Mouse (Mus musculus) lung, embryonic 15.5 days (tissue): ENCODE data around the gene Elf4. TPM values are rescaled to one million over a fixed set of nuclear protein-coding genes. Genes with fewer than 3 reads are reported as not detected.

Experiments used
- ATAC-seq: fragments of 200-750 bp; cut with Nextera tagmentation; 2 replicates; pipeline ENCODE4 v1.8.0; 2017; ENCODE audit warnings: moderate number of reproducible peaks, borderline replicate concordance; ENCODE audit not compliant: low FRiP score, low TSS enrichment; ENCODE audit errors: extremely low read depth
- H3K27ac ChIP-seq: fragments of 300-500 bp; sonication (generic); 2 replicates; pipeline ENCODE4 v1.5.1; 2015; ENCODE audit warnings: moderate library complexity, mild to moderate bottlenecking, inconsistent platforms
- H3K27me3 ChIP-seq: fragments of 300-500 bp; sonication (generic); 2 replicates; pipeline ENCODE4 v1.6.1; 2015; ENCODE audit warnings: inconsistent platforms
- H3K36me3 ChIP-seq: fragments of 300-500 bp; sonication (generic); 2 replicates; pipeline ENCODE4 v1.6.1; 2015; ENCODE audit warnings: inconsistent platforms
- H3K4me1 ChIP-seq: fragments of 300-500 bp; sonication (generic); 2 replicates; pipeline ENCODE4 v1.6.1; 2015; ENCODE audit warnings: inconsistent platforms
- H3K4me2 ChIP-seq: fragments of 300-500 bp; sonication (generic); 2 replicates; pipeline ENCODE4 v1.6.1; 2015; ENCODE audit warnings: inconsistent platforms, mild to moderate bottlenecking, moderate library complexity
- H3K4me3 ChIP-seq: fragments of 300-500 bp; sonication (generic); 2 replicates; pipeline ENCODE4 v1.5.1; 2015; ENCODE audit warnings: mild to moderate bottlenecking, inconsistent platforms
- H3K9ac ChIP-seq: fragments of 300-500 bp; sonication (generic); 2 replicates; pipeline ENCODE4 v1.6.1; 2015; ENCODE audit warnings: inconsistent platforms
- H3K9me3 ChIP-seq: fragments of 300-500 bp; sonication (generic); 2 replicates; pipeline ENCODE4 v1.6.1; 2016; ENCODE audit warnings: inconsistent platforms
- WGBS: fragments of 180-500 bp; shearing (Covaris S2); methylation state at CpG from one replicate; pipeline ENCODE4 v1.1.7; 2015; 5-methylcytosine and 5-hydroxymethylcytosine counted together
- polyA plus RNA-seq: library from polyadenylated mRNA; unstranded; fragments of >200 nt; fragmentation: Nextera tagmentation; extraction: Ambion mirVana; gene quantifications from 2 replicates; pipeline ENCODE4 v1.2.1, GENCODE M21; 2015

The Elf4 gene
- 5.0 and 6.3 TPM in 2 replicates for polyA plus RNA-seq

GRCm38 (mm10) chrX:48462754-48463507 is at the start of gene Elf4:
TSS of gene Elf4 (minus strand) at chrX:48463132.
- H3K36me3 ChIP-seq = no peaks in the 10 kb centered on the region
- peak within 1 kb of the TSS; percentile 46; the same call in 1 of the 2 replicates for H3K9ac ChIP-seq
- peak within 1 kb of the TSS; percentile 68 for H3K4me2 ChIP-seq
- H3K27me3 ChIP-seq = no peaks in the 10 kb centered on the region
- H3K27ac ChIP-seq = no peak within 1 kb of the TSS; the same call in 1 of the 2 replicates
- no peaks in the 10 kb centered on the region for H3K9me3 ChIP-seq
- H3K4me3 ChIP-seq = peak within 1 kb of the TSS; percentile 38
- ATAC-seq = peak; percentile 80
- 0 out of 2 replicates have a peak, but pooled peaks cover 3% of the 10 kb centered on the region for H3K4me1 ChIP-seq
- WGBS = 14% methylated on average over 38 of the region's 38 CpGs

GRCm38 (mm10) chrX:48493763-48494162 is 30.8 kb upstream of the Elf4 start:
- Histone ChIP-seq H3K27me3 (no peaks in the 10 kb centered on the region), H3K27ac (no peak overlapping the region), H3K36me3 (0 out of 2 replicates have a peak, but pooled peaks cover 3% of the 10 kb centered on the region), H3K4me2 (no peak overlapping the region), H3K9me3 (no peaks in the 10 kb centered on the region), H3K4me1 (no peaks in the 10 kb centered on the region), H3K9ac (no peak overlapping the region), H3K4me3 (no peak overlapping the region)
- whole genome bisulfite sequencing = 94% methylated on average over 8 of the region's 8 CpGs
- ATAC-seq = no peak

- WGBS = 75% methylated on average over 7 of the region's 7 CpGs
- Histone ChIP-seq H3K9ac (no peak overlapping the region), H3K4me3 (no peak overlapping the region), H3K27me3 (no peaks in the 10 kb centered on the region; the same call in 1 of the 2 replicates), H3K4me1 (no peaks in the 10 kb centered on the region), H3K36me3 (peaks cover 5% of the 10 kb centered on the region; the same call in 1 of the 2 replicates), H3K9me3 (no peaks in the 10 kb centered on the region), H3K4me2 (no peak overlapping the region), H3K27ac (no peak overlapping the region)
- ATAC-seq = no peak
These were observed 18.8 kb upstream of the Elf4 start for GRCm38 (mm10) chrX:48481687-48482086.

GRCm38 (mm10) chrX:48481095-48481494 is 18.2 kb upstream of the Elf4 start:
- Histone ChIP-seq H3K9me3 (no peaks in the 10 kb centered on the region), H3K4me3 (no peak overlapping the region), H3K27ac (no peak overlapping the region), H3K4me2 (no peak overlapping the region), H3K4me1 (no peaks in the 10 kb centered on the region), H3K36me3 (peaks cover 5% of the 10 kb centered on the region; the same call in 1 of the 2 replicates), H3K9ac (no peak overlapping the region), H3K27me3 (no peaks in the 10 kb centered on the region; the same call in 1 of the 2 replicates)
- WGBS = 62% methylated on average over 4 of the region's 4 CpGs
- ATAC-seq = no peak

- Histone ChIP-seq H3K4me2 (no peak overlapping the region), H3K9me3 (no peaks in the 10 kb centered on the region), H3K36me3 (no peaks in the 10 kb centered on the region), H3K4me1 (0 out of 2 replicates have a peak, but pooled peaks cover 1% of the 10 kb centered on the region), H3K27ac (no peak overlapping the region), H3K27me3 (no peaks in the 10 kb centered on the region), H3K4me3 (no peak overlapping the region), H3K9ac (no peak overlapping the region)
- ATAC-seq = no peak
- 54% methylated on average over 3 of the region's 3 CpGs for WGBS
These were observed 4.5 kb upstream of the Elf4 start for GRCm38 (mm10) chrX:48467355-48467946.

GRCm38 (mm10) chrX:48466174-48466573 is 3.2 kb upstream of the Elf4 start:
- Histone ChIP-seq H3K4me2 (no peak overlapping the region), H3K27me3 (no peaks in the 10 kb centered on the region), H3K36me3 (no peaks in the 10 kb centered on the region), H3K9me3 (no peaks in the 10 kb centered on the region), H3K9ac (no peak overlapping the region), H3K4me1 (0 out of 2 replicates have a peak, but pooled peaks cover 3% of the 10 kb centered on the region), H3K27ac (no peak overlapping the region), H3K4me3 (no peak overlapping the region)
- no peak for ATAC-seq
- WGBS = 71% methylated on average over 2 of the region's 2 CpGs

GRCm38 (mm10) chrX:48464436-48464835 is 1.5 kb upstream of the Elf4 start:
- no peaks in the 10 kb centered on the region for H3K36me3 ChIP-seq
- H3K4me1 ChIP-seq = 0 out of 2 replicates have a peak, but pooled peaks cover 3% of the 10 kb centered on the region
- no peaks in the 10 kb centered on the region for H3K9me3 ChIP-seq
- no peak for ATAC-seq
- no peak overlapping the region for H3K4me2 ChIP-seq
- 82% methylated on average over 6 of the region's 6 CpGs for WGBS
- no peaks in the 10 kb centered on the region for H3K27me3 ChIP-seq
- no peak overlapping the region for H3K9ac ChIP-seq
- no peak overlapping the region for H3K4me3 ChIP-seq
- H3K27ac ChIP-seq = no peak overlapping the region

- H3K27ac ChIP-seq = no peak overlapping the region
- 85% methylated on average over 4 of the region's 4 CpGs for WGBS
- no peak overlapping the region for H3K9ac ChIP-seq
- ATAC-seq = no peak
- H3K9me3 ChIP-seq = no peaks in the 10 kb centered on the region
- no peaks in the 10 kb centered on the region for H3K36me3 ChIP-seq
- H3K4me2 ChIP-seq = no peak overlapping the region
- no peaks in the 10 kb centered on the region for H3K27me3 ChIP-seq
- H3K4me3 ChIP-seq = no peak overlapping the region
- 0 out of 2 replicates have a peak, but pooled peaks cover 3% of the 10 kb centered on the region for H3K4me1 ChIP-seq
These were observed 704 bp upstream of the Elf4 start for GRCm38 (mm10) chrX:48463636-48464035.

GRCm38 (mm10) chrX:48462297-48462696 is 635 bp downstream of the Elf4 start:
- H3K27me3 ChIP-seq = no peaks in the 10 kb centered on the region
- peak overlapping the region; percentile 68 for H3K4me2 ChIP-seq
- H3K9ac ChIP-seq = no peak overlapping the region
- no peaks in the 10 kb centered on the region for H3K9me3 ChIP-seq
- WGBS = 23% methylated on average over 4 of the region's 4 CpGs
- H3K27ac ChIP-seq = no peak overlapping the region
- ATAC-seq = no peak
- H3K4me3 ChIP-seq = peak overlapping the region; percentile 38
- H3K36me3 ChIP-seq = no peaks in the 10 kb centered on the region
- 0 out of 2 replicates have a peak, but pooled peaks cover 3% of the 10 kb centered on the region for H3K4me1 ChIP-seq

- H3K27ac ChIP-seq = no peak overlapping the region
- H3K4me3 ChIP-seq = no peak overlapping the region
- no peaks in the 10 kb centered on the region for H3K27me3 ChIP-seq
- WGBS = 58% methylated on average over 4 of the region's 4 CpGs
- H3K4me1 ChIP-seq = 0 out of 2 replicates have a peak, but pooled peaks cover 3% of the 10 kb centered on the region
- no peaks in the 10 kb centered on the region for H3K36me3 ChIP-seq
- ATAC-seq = no peak
- no peak overlapping the region for H3K9ac ChIP-seq
- H3K9me3 ChIP-seq = no peaks in the 10 kb centered on the region
- no peak overlapping the region for H3K4me2 ChIP-seq
These were observed 1.9 kb downstream of the Elf4 start for GRCm38 (mm10) chrX:48461006-48461405.

GRCm38 (mm10) chrX:48460496-48460895 is 2.4 kb downstream of the Elf4 start:
- Histone ChIP-seq H3K27ac (no peak overlapping the region), H3K36me3 (no peaks in the 10 kb centered on the region), H3K4me3 (no peak overlapping the region), H3K9ac (no peak overlapping the region), H3K27me3 (no peaks in the 10 kb centered on the region), H3K9me3 (no peaks in the 10 kb centered on the region), H3K4me1 (0 out of 2 replicates have a peak, but pooled peaks cover 3% of the 10 kb centered on the region), H3K4me2 (no peak overlapping the region)
- 0 out of 2 replicates have a peak, but pooled peaks have one; percentile 40 for ATAC-seq
- 55% methylated on average over 7 of the region's 7 CpGs for WGBS

- 63% methylated on average over 6 of the region's 6 CpGs for WGBS
- no peak overlapping the region for H3K9ac ChIP-seq
These were observed 6.0 kb downstream of the Elf4 start for GRCm38 (mm10) chrX:48456956-48457355.

More at GRCm38 (mm10) chrX:48456956-48457355, 6.0 kb downstream of the Elf4 start:
- Histone ChIP-seq H3K4me3 (no peak overlapping the region), H3K27ac (no peak overlapping the region), H3K9me3 (no peaks in the 10 kb centered on the region), H3K4me2 (no peak overlapping the region), H3K4me1 (peaks cover 6% of the 10 kb centered on the region; the same call in 1 of the 2 replicates), H3K27me3 (no peaks in the 10 kb centered on the region; the same call in 1 of the 2 replicates), H3K36me3 (no peaks in the 10 kb centered on the region)
- no peak for ATAC-seq
